Mouse (Mus musculus) midbrain, embryonic 16.5 days (tissue): ENCODE results near the gene Gm28845. TPM values are rescaled to one million over a fixed set of nuclear protein-coding genes. Genes with fewer than 3 reads are reported as not detected.

Experiments used
- ATAC-seq: fragments of 200-750 bp; cut with Nextera tagmentation; 2 replicates; pipeline ENCODE4 v1.8.0; 2017; ENCODE audit warnings: moderate TSS enrichment
- H3K27ac ChIP-seq: fragments of 300-500 bp; sonication (generic); 2 replicates; pipeline ENCODE4 v1.5.1; 2014; ENCODE audit warnings: mild to moderate bottlenecking, low read length, mixed read lengths
- H3K27me3 ChIP-seq: fragments of 300-500 bp; sonication (generic); 2 replicates; pipeline ENCODE4 v1.6.1; 2014; ENCODE audit warnings: low read depth, low read length, mixed read lengths; ENCODE audit not compliant: control insufficient read depth, insufficient read depth
- H3K36me3 ChIP-seq: fragments of 300-500 bp; sonication (generic); 2 replicates; pipeline ENCODE4 v1.6.1; 2014; ENCODE audit warnings: mild to moderate bottlenecking, low read length, moderate library complexity, mixed read lengths; ENCODE audit not compliant: control insufficient read depth, insufficient read depth
- H3K4me1 ChIP-seq: fragments of 300-500 bp; sonication (generic); 2 replicates; pipeline ENCODE4 v1.6.1; 2014; ENCODE audit warnings: mild to moderate bottlenecking, low read length, mixed read lengths; ENCODE audit not compliant: control insufficient read depth, insufficient read depth
- H3K4me2 ChIP-seq: fragments of 300-500 bp; sonication (generic); 2 replicates; pipeline ENCODE4 v1.6.1; 2014; ENCODE audit warnings: mild to moderate bottlenecking, low read length, mixed read lengths
- H3K4me3 ChIP-seq: fragments of 300-500 bp; sonication (generic); 2 replicates; pipeline ENCODE4 v1.5.1; 2014; ENCODE audit warnings: low read depth, mild to moderate bottlenecking, low read length, moderate library complexity, mixed read lengths
- H3K9ac ChIP-seq: fragments of 300-500 bp; sonication (generic); 2 replicates; pipeline ENCODE4 v1.6.1; 2014; ENCODE audit warnings: low read depth, low read length, mixed read lengths
- H3K9me3 ChIP-seq: fragments of 300-500 bp; sonication (generic); replicated peaks from 2 replicates; pipeline ENCODE4 v1.6.1; 2014; ENCODE audit warnings: mild to moderate bottlenecking, low read length, mixed read lengths; ENCODE audit not compliant: control insufficient read depth, poor library complexity, severe bottlenecking
- WGBS: fragments of 180-500 bp; shearing (Covaris S2); extraction: QIAGEN DNeasy Blood & Tissue Kit; methylation state at CpG from one replicate; pipeline ENCODE4 v1.1.7; 2014; 5-methylcytosine and 5-hydroxymethylcytosine counted together
- polyA plus RNA-seq: library from polyadenylated mRNA; unstranded; fragments of >200 nt; fragmentation: Nextera tagmentation; extraction: Ambion mirVana; gene quantifications from 2 replicates; pipeline ENCODE4 v1.2.1, GENCODE M21; 2015

Gm28845 gene
- polyA plus RNA-seq, 1 experiment from 2014 or later: not detected

GRCm38 (mm10) chr1:65132833-65133232 is 13.5 kb upstream of the Gm28845 start:
- ATAC-seq: no peak
- no peak overlapping the region for H3K27ac ChIP-seq
- no peak overlapping the region for H3K9ac ChIP-seq
- 80% methylated on average over 1 of the region's 1 CpGs for WGBS
- H3K4me1 ChIP-seq: no peaks in the 10 kb centered on the region
- H3K4me3 ChIP-seq: no peak overlapping the region
- H3K36me3 ChIP-seq: no peaks in the 10 kb centered on the region
- H3K27me3 ChIP-seq: no peaks in the 10 kb centered on the region
- no peak overlapping the region for H3K4me2 ChIP-seq
- no peaks in the 10 kb centered on the region for H3K9me3 ChIP-seq

GRCm38 (mm10) chr1:65131671-65132070 is 12.3 kb upstream of the Gm28845 start:
- Histone ChIP-seq H3K27me3 (no peaks in the 10 kb centered on the region), H3K27ac (no peak overlapping the region), H3K9me3 (no peaks in the 10 kb centered on the region), H3K4me2 (no peak overlapping the region), H3K36me3 (no peaks in the 10 kb centered on the region), H3K9ac (no peak overlapping the region), H3K4me3 (no peak overlapping the region), H3K4me1 (no peaks in the 10 kb centered on the region)
- no peak for ATAC-seq
- 95% methylated on average over 1 of the region's 1 CpGs for WGBS

GRCm38 (mm10) chr1:65130226-65130625 is 10.9 kb upstream of the Gm28845 start:
- 68% methylated on average over 3 of the region's 3 CpGs for WGBS
- H3K27ac ChIP-seq: no peak overlapping the region
- H3K9me3 ChIP-seq: no peaks in the 10 kb centered on the region
- ATAC-seq: no peak
- no peaks in the 10 kb centered on the region for H3K36me3 ChIP-seq
- H3K4me3 ChIP-seq: no peak overlapping the region
- H3K9ac ChIP-seq: no peak overlapping the region
- H3K27me3 ChIP-seq: no peaks in the 10 kb centered on the region
- no peaks in the 10 kb centered on the region for H3K4me1 ChIP-seq
- no peak overlapping the region for H3K4me2 ChIP-seq

- Histone ChIP-seq H3K9me3 (no peaks in the 10 kb centered on the region), H3K4me1 (no peaks in the 10 kb centered on the region), H3K36me3 (no peaks in the 10 kb centered on the region), H3K9ac (no peak overlapping the region), H3K27ac (no peak overlapping the region), H3K4me3 (no peak overlapping the region), H3K4me2 (no peak overlapping the region), H3K27me3 (no peaks in the 10 kb centered on the region)
- ATAC-seq: no peak
- WGBS: 73% methylated on average over 3 of the region's 3 CpGs
These were observed 10.3 kb upstream of the Gm28845 start for GRCm38 (mm10) chr1:65129634-65130180.

- no peaks in the 10 kb centered on the region for H3K36me3 ChIP-seq
- ATAC-seq: peak; percentile 76
- H3K4me2 ChIP-seq: peak within 1 kb of the TSS; percentile 58
- H3K4me3 ChIP-seq: peak within 1 kb of the TSS; percentile 41
- no peaks in the 10 kb centered on the region for H3K9me3 ChIP-seq
- 18% methylated on average over 9 of the region's 9 CpGs for WGBS
- no peak within 1 kb of the TSS for H3K9ac ChIP-seq
- H3K27ac ChIP-seq: no peak within 1 kb of the TSS
- H3K4me1 ChIP-seq: no peaks in the 10 kb centered on the region
- no peaks in the 10 kb centered on the region for H3K27me3 ChIP-seq
These were observed 3.4 kb upstream of the Gm28845 start, which contains the start of gene D630023F18Rik for GRCm38 (mm10) chr1:65122574-65123372. Gene D630023F18Rik, minus strand, starts transcription at chr1:65123214.

- H3K4me3 ChIP-seq: no peak overlapping the region
- no peak for ATAC-seq
- H3K27me3 ChIP-seq: no peaks in the 10 kb centered on the region
- H3K4me2 ChIP-seq: no peak overlapping the region
- no peaks in the 10 kb centered on the region for H3K36me3 ChIP-seq
- H3K4me1 ChIP-seq: no peaks in the 10 kb centered on the region
- H3K9ac ChIP-seq: no peak overlapping the region
- H3K9me3 ChIP-seq: no peaks in the 10 kb centered on the region
- no peak overlapping the region for H3K27ac ChIP-seq
- WGBS: 80% methylated on average over 8 of the region's 8 CpGs
These were observed 1.0 kb downstream of the Gm28845 start for GRCm38 (mm10) chr1:65118150-65118913.

- 90% methylated on average over 5 of the region's 5 CpGs for WGBS
These were observed 5.7 kb downstream of the Gm28845 start for GRCm38 (mm10) chr1:65113536-65114172.

GRCm38 (mm10) chr1:65112807-65113196 is 6.6 kb downstream of the Gm28845 start:
- H3K36me3 ChIP-seq: no peaks in the 10 kb centered on the region
- no peak for ATAC-seq
- no peak overlapping the region for H3K27ac ChIP-seq
- WGBS: 58% methylated on average over 14 of the region's 14 CpGs
- H3K4me2 ChIP-seq: peak overlapping the region; percentile 26
- no peaks in the 10 kb centered on the region for H3K27me3 ChIP-seq
- H3K4me1 ChIP-seq: no peaks in the 10 kb centered on the region
- no peak overlapping the region for H3K9ac ChIP-seq
- H3K9me3 ChIP-seq: no peaks in the 10 kb centered on the region
- H3K4me3 ChIP-seq: no peak overlapping the region

More at GRCm38 (mm10) chr1:65113536-65114172, 5.7 kb downstream of the Gm28845 start:
- Histone ChIP-seq H3K9me3 (no peaks in the 10 kb centered on the region), H3K36me3 (no peaks in the 10 kb centered on the region), H3K9ac (no peak overlapping the region), H3K4me2 (no peak overlapping the region), H3K4me3 (no peak overlapping the region), H3K4me1 (no peaks in the 10 kb centered on the region), H3K27ac (no peak overlapping the region), H3K27me3 (no peaks in the 10 kb centered on the region)
- no peak for ATAC-seq
